Mouse (Mus musculus) mouse embryonic stem cell (cell line): ENCODE data around the gene Phf19.

Experiments
- in situ Hi-C, 2 experiments: fragments of 300-500 bp; cut with MboI; formaldehyde crosslinking; loops; 1 replicate in 1 of 2; 3 replicates in 1 of 2; pipeline ENCODE4 v1.14.3; 2019 to 2020; ENCODE audit warnings: low sequenced_read_pairs in 2 of 2, low pct_unique_long_range_greater_than_20kb in 1 of 2, mixed read lengths in 1 of 2; ENCODE audit not compliant: unreplicated experiment in 1 of 2

Gene Phf19

GRCm38 (mm10) chr2:34903652-34904405 is 10.0 kb downstream of the Phf19 start:
- in situ Hi-C loops, result no loop called here

- in situ Hi-C loops, result no loop called here
These were observed 10.6 kb downstream of the Phf19 start for GRCm38 (mm10) chr2:34903191-34903590.

GRCm38 (mm10) chr2:34902731-34903130 is 11.1 kb downstream of the Phf19 start:
- in situ Hi-C loops, result no loop called here

DNA sequence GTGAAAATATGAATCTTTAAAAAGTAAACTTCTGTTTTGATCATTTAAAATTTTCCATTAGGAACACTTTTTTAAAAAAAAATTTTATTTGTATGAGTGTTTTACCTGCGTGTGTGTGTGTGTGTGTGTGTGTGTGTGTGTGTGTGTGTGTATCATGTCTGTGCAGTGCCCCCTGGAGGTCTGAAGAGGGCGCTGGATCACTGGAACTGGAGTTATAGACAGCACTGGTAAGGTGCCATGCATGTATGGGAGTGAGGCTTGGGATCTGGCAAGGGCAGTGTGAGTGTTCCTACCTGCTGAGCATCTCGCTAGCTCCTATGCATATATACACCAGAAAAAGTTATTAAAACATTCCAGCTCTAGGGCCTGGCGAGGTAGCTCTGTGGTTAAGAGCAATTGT is 12.1 kb downstream of the Phf19 start:
- in situ Hi-C loops, result no loop called here

- in situ Hi-C loops, result no loop called here
These were observed 13.4 kb downstream of the Phf19 start for GRCm38 (mm10) chr2:34900412-34900811.

DNA sequence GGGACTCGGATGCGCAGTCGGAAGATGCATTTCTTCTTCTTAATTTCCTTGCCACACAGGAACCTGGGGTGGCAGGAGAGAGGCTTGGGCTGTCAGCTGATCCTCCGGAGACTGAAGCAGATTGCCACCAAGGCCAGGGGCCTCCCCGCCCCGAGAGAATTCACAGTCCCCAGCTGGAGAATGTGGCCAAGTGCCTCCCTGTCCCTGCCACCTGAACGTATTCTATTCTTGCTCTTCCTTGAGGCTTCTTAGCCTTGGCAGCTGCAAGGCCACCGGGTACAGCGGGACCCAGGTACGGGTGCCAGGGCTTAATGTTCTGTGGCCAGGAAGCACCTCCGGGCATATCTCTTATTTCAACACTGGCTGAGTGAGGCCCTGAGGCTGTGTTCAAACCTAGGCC is 14.1 kb downstream of the Phf19 start:
- in situ Hi-C loops, result no loop called here

- in situ Hi-C loops, result no loop called here
These were observed 16.0 kb downstream of the Phf19 start for GRCm38 (mm10) chr2:34897820-34898219.

DNA sequence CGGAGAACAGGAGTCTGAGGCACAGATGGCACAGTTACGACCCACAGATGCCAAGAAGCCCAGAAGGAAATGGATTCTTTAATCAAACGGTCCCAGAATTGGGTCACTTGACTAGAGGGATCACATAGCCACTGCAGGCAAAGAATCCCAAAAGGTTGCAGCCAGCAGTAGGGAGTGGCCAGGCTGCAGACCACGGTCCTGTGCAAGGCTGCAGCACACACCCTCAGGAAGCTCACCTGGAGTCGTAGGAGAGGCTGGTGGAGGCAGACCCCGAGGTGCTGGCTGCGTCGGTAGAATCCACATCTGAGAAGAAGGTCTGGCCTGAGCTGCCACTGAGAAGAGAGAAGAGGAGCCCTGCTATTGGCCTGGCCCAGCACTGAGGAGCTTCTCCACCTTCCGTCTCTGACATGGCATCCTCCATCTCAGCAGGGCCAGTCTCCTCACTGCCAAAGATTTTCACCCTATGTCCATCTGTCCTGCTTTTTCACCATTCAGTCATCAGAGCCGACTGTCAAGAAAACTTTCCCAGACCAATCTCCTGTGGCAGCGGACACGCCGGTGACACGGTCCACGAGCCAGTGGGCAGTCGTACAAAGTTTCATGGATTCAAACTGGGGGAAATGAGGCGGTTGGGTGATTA is 16.9 kb downstream of the Phf19 start:
- in situ Hi-C loops, result no loop called here

DNA sequence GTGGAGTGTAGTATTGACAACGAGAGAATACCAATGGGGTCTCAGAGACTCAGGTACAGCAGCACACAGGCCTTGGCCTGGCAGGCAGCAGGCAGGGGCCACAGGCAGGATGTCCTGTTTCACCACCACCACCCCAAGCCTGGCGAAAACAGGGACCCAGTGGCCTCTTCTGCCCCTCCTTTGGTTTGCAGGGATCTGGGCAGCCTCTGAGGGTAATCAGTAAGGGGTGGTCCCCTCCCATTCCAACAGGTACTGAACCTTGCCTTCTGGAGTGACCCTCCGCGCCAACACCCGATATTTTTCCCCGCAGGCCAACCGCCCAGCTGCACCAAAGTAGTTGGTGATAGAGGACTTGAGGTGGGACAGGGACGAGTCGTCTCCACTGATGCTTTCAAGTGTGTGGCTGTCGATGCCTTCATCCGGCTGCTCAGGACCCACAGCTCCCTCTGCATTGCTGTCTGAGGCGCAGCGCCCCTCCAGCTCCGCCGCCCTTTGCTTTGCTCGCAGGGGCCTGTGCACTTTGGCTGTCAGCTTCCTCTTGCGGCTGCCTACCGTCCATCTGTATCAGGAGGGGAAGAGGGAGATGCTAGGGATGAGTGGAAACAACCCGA is 18.2 kb downstream of the Phf19 start:
- in situ Hi-C loops, result no loop called here

DNA sequence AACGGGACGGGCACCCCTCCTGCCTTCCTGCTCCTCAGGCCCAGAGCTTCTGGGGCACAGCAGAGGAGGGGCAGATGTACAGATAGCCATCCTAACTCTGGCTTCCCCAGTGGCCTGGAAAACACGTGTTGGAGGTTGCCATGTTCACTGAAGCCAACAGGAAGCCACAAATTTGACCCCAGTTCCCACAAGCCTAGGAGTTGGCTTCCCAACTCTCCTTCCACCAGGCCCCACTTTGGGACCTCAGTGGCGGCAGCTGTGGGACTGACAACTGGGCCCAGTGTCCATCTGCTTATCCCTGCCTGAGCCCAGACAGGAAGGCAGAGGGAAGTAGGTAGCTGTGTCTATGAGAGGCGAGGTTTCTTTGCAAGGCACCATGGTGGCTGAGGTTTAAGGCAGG is 19.9 kb downstream of the Phf19 start:
- in situ Hi-C loops, result no loop called here

DNA sequence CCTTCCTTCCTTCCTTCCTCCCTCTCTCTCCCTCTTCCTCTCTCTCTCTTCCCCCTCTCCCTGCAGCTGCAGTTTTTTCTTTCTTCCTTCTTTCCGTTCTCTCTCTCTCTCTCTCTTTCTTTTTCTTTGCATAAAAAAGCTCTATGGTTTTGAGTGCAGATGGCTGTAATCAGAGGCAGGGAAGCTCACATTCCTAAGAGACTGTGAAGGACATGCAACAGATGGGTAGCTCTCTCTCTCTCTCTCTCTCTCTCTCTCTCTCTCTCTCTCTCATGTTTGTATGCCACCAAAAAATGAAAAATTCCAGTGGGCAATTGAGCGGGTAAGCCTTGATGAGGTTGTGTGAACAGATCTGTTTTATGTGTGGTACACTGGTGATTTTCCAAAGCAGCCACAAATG is 29.6 kb downstream of the Phf19 start:
- in situ Hi-C loops, result no loop called here

GRCm38 (mm10) chr2:34883190-34883589 is 30.6 kb downstream of the Phf19 start:
- in situ Hi-C loops, result no loop called here

DNA sequence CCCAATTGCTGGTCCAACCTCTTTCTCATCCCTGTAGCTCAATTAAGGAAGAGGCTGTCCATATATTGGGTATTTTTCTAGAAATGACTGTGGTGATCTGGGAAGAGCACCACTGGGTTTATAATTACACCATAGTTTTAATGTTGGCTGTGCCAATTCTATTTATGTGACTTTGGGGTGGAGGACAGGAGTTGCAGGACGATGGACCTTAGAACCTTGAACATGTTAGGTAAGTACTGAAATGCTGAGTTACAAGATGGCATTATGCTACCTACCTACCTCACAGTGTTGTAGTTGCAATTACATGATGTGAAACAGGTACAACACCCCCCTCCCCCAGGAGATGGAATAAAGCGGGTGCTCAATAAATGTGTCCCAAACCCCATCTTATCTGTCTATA is 31.1 kb downstream of the Phf19 start:
- in situ Hi-C loops, result no loop called here

DNA sequence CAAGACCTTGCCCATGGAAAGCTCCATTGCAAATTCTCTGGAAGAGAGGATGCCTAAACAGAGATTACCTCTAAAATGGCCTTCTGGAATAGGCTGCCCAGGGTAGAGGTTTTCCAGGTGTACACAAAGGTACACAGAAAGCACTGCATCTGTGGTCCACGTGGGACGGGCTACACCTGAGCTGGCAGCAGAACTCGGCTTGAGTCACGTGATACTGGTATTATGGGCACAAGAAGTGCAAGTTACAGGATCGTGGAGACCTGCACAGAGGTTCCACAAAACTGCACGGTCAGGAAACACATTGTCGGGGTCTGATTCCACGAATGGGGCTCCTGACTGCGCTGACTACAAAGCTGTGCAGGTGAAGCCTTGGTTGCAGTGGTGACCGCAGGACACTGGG is 33.8 kb downstream of the Phf19 start:
- in situ Hi-C loops, result no loop called here

GRCm38 (mm10) chr2:34874816-34875345 is 38.9 kb downstream of the Phf19 start, which contains the start of gene Psmd5:
Psmd5 (minus strand) TSS chr2:34874968.
- in situ Hi-C loops, result no loop called here

- in situ Hi-C loops, result no loop called here
These were observed 39.6 kb downstream of the Phf19 start, which contains the start of gene Cutal for GRCm38 (mm10) chr2:34874271-34874670. Cutal (plus strand) TSS chr2:34874396.

DNA sequence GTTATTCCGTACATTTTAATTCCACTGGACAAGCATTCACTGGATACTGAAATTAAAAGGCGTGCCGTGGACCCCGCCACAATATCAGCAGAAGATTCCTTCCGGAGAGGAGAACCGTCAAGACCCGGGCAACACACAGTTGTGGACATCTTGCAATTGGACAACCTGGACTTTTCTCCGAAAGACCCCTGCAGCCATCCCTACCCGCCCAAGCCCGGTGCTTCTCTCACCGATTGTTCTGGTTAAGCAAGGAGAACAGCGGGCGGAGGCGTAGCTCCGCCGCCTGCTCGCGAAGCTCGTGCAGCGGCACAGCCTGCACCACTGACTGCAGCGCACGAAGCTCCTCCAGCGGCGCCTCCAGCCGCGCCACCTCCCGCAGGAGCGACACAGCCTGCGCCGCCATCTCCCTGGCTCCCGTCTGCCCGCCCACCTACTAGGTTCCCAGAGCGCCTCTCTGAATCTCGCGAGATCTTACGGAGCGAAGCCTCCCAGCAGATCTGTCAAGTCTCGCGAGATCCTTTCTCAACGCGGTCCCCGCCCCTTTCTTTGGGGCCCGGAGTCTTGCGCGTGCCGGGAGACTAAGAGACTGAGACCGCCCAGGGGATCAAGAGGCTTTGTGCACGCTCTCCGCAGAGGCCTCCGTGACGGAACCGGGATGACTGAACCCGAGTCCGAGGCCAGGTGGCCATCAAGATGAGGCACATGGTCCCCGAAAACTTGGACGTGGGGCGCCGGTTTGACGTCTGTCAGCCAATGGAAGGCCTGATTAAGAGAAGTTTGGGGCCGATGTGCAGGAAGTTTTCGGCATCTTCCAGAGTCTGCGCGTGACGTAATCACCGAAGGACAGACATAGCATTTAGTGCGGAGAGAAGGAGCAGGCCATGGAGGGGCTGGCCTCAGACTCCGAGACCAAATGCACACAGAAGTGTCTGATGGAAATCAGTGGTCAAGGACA is 43.0 kb downstream of the Phf19 start:
- in situ Hi-C loops, result no loop called here

GRCm38 (mm10) chr2:34869680-34870079 is 44.1 kb downstream of the Phf19 start:
- in situ Hi-C loops, result no loop called here
